Mouse (Mus musculus) heart, embryonic 11.5 days (tissue): ENCODE data around the gene Slc25a39. TPM values are rescaled to one million over a fixed set of nuclear protein-coding genes. Genes with fewer than 3 reads are reported as not detected.

ENCODE experiments used
- ATAC-seq: fragments of 200-750 bp; cut with Nextera tagmentation; replicated peaks from 2 replicates; pipeline ENCODE4 v1.8.0; 2017; ENCODE audit warnings: moderate library complexity; ENCODE audit not compliant: insufficient number of reproducible peaks, low FRiP score, low TSS enrichment
- H3K27ac ChIP-seq: fragments of 300-500 bp; sonication (generic); 2 replicates; pipeline ENCODE4 v1.5.1; 2014; ENCODE audit warnings: mild to moderate bottlenecking, low read depth, low read length
- H3K27me3 ChIP-seq: fragments of 300-500 bp; sonication (generic); 2 replicates; pipeline ENCODE4 v1.6.1; 2014; ENCODE audit warnings: mild to moderate bottlenecking, low read length, mixed read lengths; ENCODE audit not compliant: control insufficient read depth, insufficient read depth
- H3K36me3 ChIP-seq: fragments of 300-500 bp; sonication (generic); 2 replicates; pipeline ENCODE4 v1.6.1; 2014; ENCODE audit warnings: mild to moderate bottlenecking, low read length, moderate library complexity, mixed read lengths; ENCODE audit not compliant: control insufficient read depth, insufficient read depth
- H3K4me1 ChIP-seq: fragments of 300-500 bp; sonication (generic); 2 replicates; pipeline ENCODE4 v1.6.1; 2014; ENCODE audit warnings: low read length; ENCODE audit not compliant: control insufficient read depth, insufficient read depth
- H3K4me2 ChIP-seq: fragments of 300-500 bp; sonication (generic); 2 replicates; pipeline ENCODE4 v1.6.1; 2014; ENCODE audit warnings: mild to moderate bottlenecking, moderate library complexity
- H3K4me3 ChIP-seq: fragments of 300-500 bp; sonication (generic); 2 replicates; pipeline ENCODE4 v1.5.1; 2014; ENCODE audit warnings: low read depth, low read length
- H3K9ac ChIP-seq: fragments of 300-500 bp; sonication (generic); 2 replicates; pipeline ENCODE4 v1.6.1; 2014; ENCODE audit warnings: mild to moderate bottlenecking, low read depth, low read length, moderate library complexity
- H3K9me3 ChIP-seq: fragments of 300-500 bp; sonication (generic); replicated peaks from 2 replicates; pipeline ENCODE4 v1.6.1; 2016; ENCODE audit warnings: low read length; ENCODE audit not compliant: control insufficient read depth
- WGBS: fragments of 180-500 bp; shearing (Covaris S2); extraction: QIAGEN DNeasy Blood & Tissue Kit; methylation state at CpG from one replicate; pipeline ENCODE4 v1.1.7; 2014; ENCODE audit not compliant: insufficient replicate concordance; 5-methylcytosine and 5-hydroxymethylcytosine counted together
- polyA plus RNA-seq: library from polyadenylated mRNA; unstranded; fragments of >200 nt; fragmentation: Nextera tagmentation; extraction: Ambion mirVana; gene quantifications from 2 replicates; pipeline ENCODE4 v1.2.1, GENCODE M21; 2014

Slc25a39 gene
- polyA plus RNA-seq, 1 experiment from 2014 or later = 274 TPM

GRCm38 (mm10) chr11:102439093-102440082 lies 31.6 kb upstream of the Slc25a39 start:
- H3K4me3 ChIP-seq = peak overlapping the region; percentile 58
- H3K9me3 ChIP-seq = no peaks in the 10 kb centered on the region
- no peak overlapping the region for H3K9ac ChIP-seq
- peaks cover 12% of the 10 kb centered on the region for H3K27me3 ChIP-seq
- 77% methylated on average over 14 of the region's 14 CpGs for WGBS
- peaks cover 25% of the 10 kb centered on the region for H3K4me1 ChIP-seq
- no peak for ATAC-seq
- no peak overlapping the region for H3K27ac ChIP-seq
- H3K36me3 ChIP-seq = peaks cover 21% of the 10 kb centered on the region
- H3K4me2 ChIP-seq = peak overlapping the region; percentile 98; the same call in 1 of the 2 replicates

DNA sequence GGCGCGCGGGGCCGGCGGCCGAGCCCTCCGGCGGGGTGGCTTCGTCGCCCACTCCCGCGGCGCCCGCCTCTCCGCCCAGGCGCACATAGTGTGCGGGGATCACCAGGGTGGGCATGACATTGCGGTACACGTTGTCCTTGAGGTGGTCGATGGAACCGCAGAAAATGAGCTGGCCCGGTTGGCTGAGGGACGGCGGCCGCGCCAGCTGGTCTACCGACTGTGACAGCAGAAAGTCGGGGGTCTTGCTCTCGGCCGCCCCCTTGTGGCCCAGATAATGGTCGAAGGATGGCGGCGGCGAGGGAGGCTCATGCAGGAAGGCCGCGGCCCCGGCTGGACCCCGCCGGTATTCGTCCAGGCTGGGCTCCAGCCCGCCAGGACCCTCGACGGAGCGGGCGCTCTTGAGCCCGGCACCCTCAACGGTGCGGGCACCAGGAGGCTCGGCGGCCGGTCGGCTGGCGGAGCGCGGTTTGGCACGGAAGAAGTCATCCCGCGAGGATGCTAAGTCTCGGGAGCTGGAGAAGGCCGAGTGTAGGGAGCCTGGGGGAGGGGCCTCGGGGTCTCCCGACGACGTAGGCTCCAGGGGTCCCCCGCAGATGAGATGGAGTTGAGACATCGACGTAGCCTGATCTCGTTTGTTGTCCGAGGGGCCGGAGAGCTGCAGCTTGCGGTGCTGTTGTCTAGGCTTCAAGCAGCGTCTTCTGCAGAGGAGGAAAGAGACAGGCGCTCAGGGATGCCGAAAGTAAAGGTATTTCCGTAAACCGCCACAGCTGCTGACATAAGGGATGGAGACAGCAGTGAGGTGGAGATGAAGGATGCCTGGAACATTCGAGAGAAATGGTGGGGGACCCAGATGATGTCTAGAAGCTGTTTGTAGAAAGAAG lies 30.7 kb upstream of the Slc25a39 start:
- H3K27me3 ChIP-seq = peaks cover 12% of the 10 kb centered on the region
- H3K36me3 ChIP-seq = peaks cover 21% of the 10 kb centered on the region
- ATAC-seq = no peak; the same call in 1 of the 2 replicates
- peak overlapping the region; percentile 98 for H3K4me2 ChIP-seq
- no peaks in the 10 kb centered on the region for H3K9me3 ChIP-seq
- H3K27ac ChIP-seq = no peak overlapping the region
- H3K4me3 ChIP-seq = peak overlapping the region; percentile 58
- peaks cover 16% of the 10 kb centered on the region for H3K4me1 ChIP-seq
- WGBS = 10% methylated on average over 72 of the region's 77 CpGs
- peak overlapping the region; percentile 70 for H3K9ac ChIP-seq

GRCm38 (mm10) chr11:102437120-102438061 lies 29.6 kb upstream of the Slc25a39 start:
- peak overlapping the region; percentile 50 for H3K27ac ChIP-seq
- no peaks in the 10 kb centered on the region for H3K9me3 ChIP-seq
- peak; percentile 66; the same call in 1 of the 2 replicates for ATAC-seq
- H3K4me1 ChIP-seq = peaks cover 16% of the 10 kb centered on the region
- H3K4me3 ChIP-seq = peak overlapping the region; percentile 58
- H3K27me3 ChIP-seq = peaks cover 12% of the 10 kb centered on the region
- H3K36me3 ChIP-seq = peaks cover 16% of the 10 kb centered on the region
- peak overlapping the region; percentile 98 for H3K4me2 ChIP-seq
- 10% methylated on average over 86 of the region's 87 CpGs for WGBS
- H3K9ac ChIP-seq = peak overlapping the region; percentile 70

- Histone ChIP-seq H3K9me3 (no peaks in the 10 kb centered on the region), H3K4me3 (no peak overlapping the region), H3K36me3 (peaks cover 16% of the 10 kb centered on the region), H3K4me2 (no peak overlapping the region), H3K27ac (no peak overlapping the region), H3K4me1 (peaks cover 23% of the 10 kb centered on the region), H3K27me3 (peaks cover 12% of the 10 kb centered on the region), H3K9ac (no peak overlapping the region)
- no peak for ATAC-seq
- WGBS = 87% methylated on average over 10 of the region's 10 CpGs
Measured at GRCm38 (mm10) chr11:102436471-102436790, 28.7 kb upstream of the Slc25a39 start.

DNA sequence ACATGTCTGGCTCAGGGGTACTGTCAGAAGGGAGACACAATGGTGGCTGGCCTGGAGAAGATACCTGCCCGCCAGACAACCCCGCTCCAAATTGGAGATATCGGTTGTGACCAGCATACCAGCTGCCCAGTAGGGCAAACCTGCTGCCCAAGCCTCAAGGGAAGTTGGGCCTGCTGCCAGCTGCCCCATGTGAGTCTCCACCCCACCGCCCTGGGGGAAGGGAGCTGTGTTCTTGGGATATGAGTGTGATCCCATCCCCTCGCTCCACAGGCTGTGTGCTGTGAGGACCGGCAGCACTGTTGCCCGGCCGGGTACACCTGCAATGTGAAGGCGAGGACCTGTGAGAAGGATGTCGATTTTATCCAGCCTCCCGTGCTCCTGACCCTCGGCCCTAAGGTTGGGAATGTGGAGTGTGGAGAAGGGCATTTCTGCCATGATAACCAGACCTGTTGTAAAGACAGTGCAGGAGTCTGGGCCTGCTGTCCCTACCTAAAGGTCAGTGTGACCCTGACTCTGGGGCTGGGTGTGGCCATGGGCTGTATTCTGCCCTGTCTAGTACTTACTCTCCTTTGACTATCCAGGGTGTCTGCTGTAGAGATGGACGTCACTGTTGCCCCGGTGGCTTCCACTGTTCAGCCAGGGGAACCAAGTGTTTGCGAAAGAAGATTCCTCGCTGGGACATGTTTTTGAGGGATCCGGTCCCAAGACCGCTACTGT lies 28.2 kb upstream of the Slc25a39 start:
- no peaks in the 10 kb centered on the region for H3K9me3 ChIP-seq
- H3K9ac ChIP-seq = 0 out of 2 replicates have a peak overlapping the region, but pooled peaks have one; percentile 10
- ATAC-seq = no peak
- H3K27ac ChIP-seq = no peak overlapping the region
- 89% methylated on average over 18 of the region's 18 CpGs for WGBS
- no peak overlapping the region for H3K4me2 ChIP-seq
- peaks cover 12% of the 10 kb centered on the region for H3K27me3 ChIP-seq
- H3K4me1 ChIP-seq = peaks cover 27% of the 10 kb centered on the region
- H3K4me3 ChIP-seq = no peak overlapping the region
- H3K36me3 ChIP-seq = peaks cover 14% of the 10 kb centered on the region

DNA sequence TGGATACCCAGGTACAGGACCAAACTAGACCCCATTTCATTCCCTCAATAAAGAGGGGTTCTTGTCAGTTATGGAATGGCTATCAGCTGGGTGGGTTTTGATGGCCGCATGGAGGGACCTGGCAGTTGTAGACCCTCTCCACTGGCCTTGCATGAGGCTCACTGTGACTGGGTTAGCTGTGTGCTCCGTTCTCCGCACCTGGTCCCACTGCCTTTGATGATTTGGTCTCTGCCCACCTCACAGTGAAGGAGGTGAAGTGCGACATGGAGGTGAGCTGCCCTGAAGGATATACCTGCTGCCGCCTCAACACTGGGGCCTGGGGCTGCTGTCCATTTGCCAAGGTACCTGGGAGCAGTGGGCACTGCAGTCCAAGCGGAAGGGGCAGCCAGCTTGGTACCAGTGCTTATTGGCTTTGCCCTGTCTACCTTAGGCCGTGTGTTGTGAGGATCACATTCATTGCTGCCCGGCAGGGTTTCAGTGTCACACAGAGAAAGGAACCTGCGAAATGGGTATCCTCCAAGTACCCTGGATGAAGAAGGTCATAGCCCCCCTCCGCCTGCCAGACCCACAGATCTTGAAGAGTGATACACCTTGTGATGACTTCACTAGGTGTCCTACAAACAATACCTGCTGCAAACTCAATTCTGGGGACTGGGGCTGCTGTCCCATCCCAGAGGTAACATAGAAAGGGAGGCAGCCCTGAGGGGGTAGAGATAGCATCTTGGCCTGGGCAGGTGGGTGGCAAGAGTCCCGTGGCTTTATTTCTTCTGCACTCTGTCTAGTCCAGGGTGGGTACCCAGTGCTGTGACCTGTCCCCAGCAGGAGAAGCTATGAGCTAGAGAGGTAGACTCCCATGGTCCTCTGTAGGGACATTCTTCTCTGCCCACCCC lies 27.3 kb upstream of the Slc25a39 start:
- Histone ChIP-seq H3K27ac (no peak overlapping the region), H3K9me3 (no peaks in the 10 kb centered on the region), H3K4me2 (no peak overlapping the region), H3K9ac (0 out of 2 replicates have a peak overlapping the region, but pooled peaks have one; percentile 10), H3K27me3 (peaks cover 12% of the 10 kb centered on the region), H3K36me3 (peaks cover 14% of the 10 kb centered on the region), H3K4me1 (peaks cover 27% of the 10 kb centered on the region), H3K4me3 (no peak overlapping the region)
- 86% methylated on average over 11 of the region's 11 CpGs for WGBS
- no peak for ATAC-seq

DNA sequence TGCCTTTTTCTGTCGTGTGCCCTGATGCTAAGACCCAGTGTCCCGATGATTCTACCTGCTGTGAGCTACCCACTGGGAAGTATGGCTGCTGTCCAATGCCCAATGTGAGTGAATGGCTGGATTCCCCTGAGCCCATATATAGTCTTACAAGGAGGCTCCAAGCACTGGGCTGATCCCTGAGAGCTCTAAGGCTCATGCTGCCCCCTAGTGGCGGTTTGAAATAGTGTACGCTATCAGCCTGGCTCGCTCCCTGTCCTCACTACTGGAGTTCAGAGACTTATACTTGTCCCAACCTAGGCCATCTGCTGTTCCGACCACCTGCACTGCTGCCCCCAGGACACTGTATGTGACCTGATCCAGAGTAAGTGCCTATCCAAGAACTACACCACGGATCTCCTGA lies 26.7 kb upstream of the Slc25a39 start:
- peaks cover 5% of the 10 kb centered on the region for H3K27me3 ChIP-seq

More for the DNA sequence above, 26.7 kb upstream of the Slc25a39 start:
- Histone ChIP-seq H3K4me3 (no peak overlapping the region), H3K9me3 (no peaks in the 10 kb centered on the region), H3K27ac (no peak overlapping the region), H3K4me2 (no peak overlapping the region), H3K36me3 (peaks cover 10% of the 10 kb centered on the region), H3K4me1 (peaks cover 32% of the 10 kb centered on the region), H3K9ac (no peak overlapping the region)
- ATAC-seq = no peak
- WGBS = 12% methylated on average over 7 of the region's 7 CpGs
